Mouse (Mus musculus) forelimb bud, embryonic 11.5 days (tissue): ENCODE data around the gene Lrrc4.

Experiments
- DNase-seq: peaks from one replicate; pipeline ENCODE4 v3.0.0-alpha.2; 2012; ENCODE audit warnings: low read depth, low spot score

The Lrrc4 gene

DNA sequence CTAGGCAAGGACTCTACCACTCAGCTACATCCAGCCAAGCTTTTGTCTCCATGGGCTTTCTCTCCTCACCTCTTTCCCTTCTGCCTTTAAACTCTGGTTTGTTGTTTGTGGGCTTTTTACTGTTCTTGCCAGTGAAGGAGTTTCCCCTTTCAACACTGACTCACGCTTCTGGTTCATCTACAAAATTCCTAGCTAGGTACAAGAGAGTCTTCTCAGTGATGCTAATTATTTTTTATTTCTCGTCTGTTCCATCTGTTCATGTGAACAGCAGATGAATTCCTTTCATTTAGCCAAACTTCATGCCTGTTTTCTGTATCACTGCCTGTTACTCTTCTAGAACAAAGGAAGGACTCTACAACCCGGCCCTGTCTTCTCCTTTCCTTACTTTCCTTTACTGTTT, 215.6 kb downstream of the Lrrc4 start:
- DNase-seq: no peak

DNA sequence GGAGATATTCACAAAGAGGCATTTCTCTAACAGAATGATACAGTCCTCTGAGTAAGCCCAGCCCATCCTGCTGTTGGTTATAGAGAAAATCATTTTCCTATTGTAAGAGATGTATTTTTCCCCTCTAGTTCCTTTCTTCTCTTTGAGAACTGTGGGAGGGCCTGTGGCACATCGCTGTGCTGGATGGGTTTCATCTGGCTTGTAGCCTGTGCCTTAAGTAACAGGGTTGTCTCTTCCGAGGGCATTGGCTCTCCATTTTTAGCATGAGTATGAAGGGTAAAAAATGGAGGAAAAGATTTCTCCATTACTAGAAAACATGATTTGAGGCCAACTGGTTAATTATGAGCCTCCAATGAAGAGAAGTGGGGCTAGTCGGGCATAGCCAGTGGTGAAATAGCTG, 216.1 kb downstream of the Lrrc4 start:
- DNase-seq: no peak

DNA sequence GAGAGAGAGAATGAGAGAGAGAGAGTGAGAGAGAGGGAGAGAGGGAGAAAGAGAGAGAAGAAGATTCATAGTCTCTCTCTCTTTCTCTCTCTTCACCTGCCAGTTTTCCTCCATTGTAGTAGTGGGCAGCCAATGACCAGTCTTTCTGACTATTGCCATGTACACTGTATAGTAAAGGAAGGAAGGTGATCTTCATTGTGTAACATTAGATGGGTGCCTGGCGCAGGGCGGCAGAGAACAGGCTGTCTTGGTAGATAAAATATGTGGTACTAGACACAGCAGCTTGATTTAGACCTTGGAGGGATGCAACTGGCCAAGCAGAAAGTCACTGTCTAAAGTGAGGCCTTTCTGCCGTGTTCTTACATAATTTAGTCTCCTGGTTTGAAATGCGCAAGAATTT, 216.7 kb downstream of the Lrrc4 start:
- no peak for DNase-seq

DNA sequence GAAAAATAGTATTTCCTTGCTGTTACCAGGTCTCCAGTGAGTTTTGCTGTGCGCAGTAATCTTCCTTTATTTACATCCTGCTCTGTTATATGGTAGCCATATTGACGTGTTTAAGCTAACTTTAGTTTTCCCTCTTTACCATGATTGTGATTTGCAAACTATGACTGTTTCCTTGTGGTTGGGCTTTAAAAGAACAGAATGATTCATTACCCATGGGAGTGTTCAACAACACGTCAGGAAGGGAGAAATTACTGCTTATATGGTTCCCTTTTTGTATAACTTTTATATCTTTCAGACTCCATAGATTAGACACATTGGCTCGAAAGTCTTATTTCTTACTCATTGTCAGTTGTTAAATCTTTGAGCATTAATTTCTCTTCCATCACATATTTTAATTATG, 218.1 kb downstream of the Lrrc4 start:
- DNase-seq: no peak
